Mouse (Mus musculus): ENCODE data around the gene Pdk2. TPM values are rescaled to one million over a fixed set of nuclear protein-coding genes. Genes with fewer than 3 reads are reported as not detected.

Pdk2 gene
- polyA plus RNA-seq, 1 experiment from 2014 or later, result 56.2 TPM

- Histone ChIP-seq H3K9me3 (replicated peaks) (no peaks in the 10 kb centered on the region), H3K27ac (no peak overlapping the region), H3K36me3 (peaks cover 71% of the 10 kb centered on the region), H3K27me3 (peaks cover 7% of the 10 kb centered on the region; the same call in 1 of the 2 replicates), H3K9ac (no peak overlapping the region), H3K4me3 (replicated peaks) (no peak overlapping the region), H3K4me2 (no peak overlapping the region), H3K4me1 (peaks cover 5% of the 10 kb centered on the region; the same call in 1 of the 2 replicates)
- 32% methylated on average over 19 of the region's 19 CpGs for WGBS
- ATAC-seq (replicated peaks; ENCODE audit: low FRiP score), result 0 out of 2 replicates have a peak, but pooled peaks have one; percentile 18
These were observed 15.8 kb upstream of the Pdk2 start for GRCm38 (mm10) chr11:95056768-95057501.

- no peak overlapping the region for H3K27ac ChIP-seq
- WGBS, result 83% methylated on average over 9 of the region's 9 CpGs
- no peak overlapping the region for H3K4me2 ChIP-seq
- no peak for ATAC-seq (replicated peaks; ENCODE audit: low FRiP score)
- H3K27me3 ChIP-seq, result peaks cover 7% of the 10 kb centered on the region; the same call in 1 of the 2 replicates
- H3K4me1 ChIP-seq, result peaks cover 5% of the 10 kb centered on the region; the same call in 1 of the 2 replicates
- no peaks in the 10 kb centered on the region for H3K9me3 ChIP-seq (replicated peaks)
- H3K4me3 ChIP-seq (replicated peaks), result no peak overlapping the region
- H3K36me3 ChIP-seq, result peaks cover 59% of the 10 kb centered on the region
- H3K9ac ChIP-seq, result no peak overlapping the region
These were observed 11.9 kb upstream of the Pdk2 start for GRCm38 (mm10) chr11:95053062-95053461.

GRCm38 (mm10) chr11:95046980-95047680, 6.0 kb upstream of the Pdk2 start:
- WGBS, result 61% methylated on average over 9 of the region's 9 CpGs
- Histone ChIP-seq H3K9me3 (replicated peaks) (no peaks in the 10 kb centered on the region), H3K4me1 (peaks cover 13% of the 10 kb centered on the region)

GRCm38 (mm10) chr11:95044185-95044870, 3.2 kb upstream of the Pdk2 start:
- Histone ChIP-seq H3K9me3 (replicated peaks) (no peaks in the 10 kb centered on the region), H3K27me3 (no peaks in the 10 kb centered on the region), H3K4me3 (replicated peaks) (no peak overlapping the region), H3K36me3 (peaks cover 16% of the 10 kb centered on the region; the same call in 1 of the 2 replicates), H3K9ac (no peak overlapping the region), H3K4me2 (no peak overlapping the region), H3K4me1 (peaks cover 34% of the 10 kb centered on the region), H3K27ac (peak overlapping the region; percentile 2; the same call in 1 of the 2 replicates)
- no peak for ATAC-seq (replicated peaks; ENCODE audit: low FRiP score)
- WGBS, result 60% methylated on average over 12 of the region's 13 CpGs

More at GRCm38 (mm10) chr11:95046980-95047680, 6.0 kb upstream of the Pdk2 start:
- no peak overlapping the region for H3K4me3 ChIP-seq (replicated peaks)
- no peak for ATAC-seq (replicated peaks; ENCODE audit: low FRiP score)
- no peak overlapping the region for H3K27ac ChIP-seq
- H3K27me3 ChIP-seq, result no peaks in the 10 kb centered on the region
- no peak overlapping the region for H3K4me2 ChIP-seq
- peaks cover 27% of the 10 kb centered on the region; the same call in 1 of the 2 replicates for H3K36me3 ChIP-seq
- no peak overlapping the region for H3K9ac ChIP-seq

- no peak for ATAC-seq (replicated peaks; ENCODE audit: low FRiP score)
- WGBS, result 57% methylated on average over 7 of the region's 7 CpGs
These were observed 2.5 kb upstream of the Pdk2 start for GRCm38 (mm10) chr11:95043608-95044007.

GRCm38 (mm10) chr11:95043060-95043459, 1.9 kb upstream of the Pdk2 start:
- ATAC-seq (replicated peaks; ENCODE audit: low FRiP score), result no peak
- WGBS, result 95% methylated on average over 4 of the region's 4 CpGs
- Histone ChIP-seq H3K9ac (no peak overlapping the region), H3K4me2 (no peak overlapping the region), H3K27ac (no peak overlapping the region), H3K36me3 (peaks cover 23% of the 10 kb centered on the region; the same call in 1 of the 2 replicates), H3K4me3 (replicated peaks) (no peak overlapping the region), H3K27me3 (no peaks in the 10 kb centered on the region), H3K4me1 (peaks cover 37% of the 10 kb centered on the region), H3K9me3 (replicated peaks) (no peaks in the 10 kb centered on the region)

More at GRCm38 (mm10) chr11:95043608-95044007, 2.5 kb upstream of the Pdk2 start:
- Histone ChIP-seq H3K4me2 (no peak overlapping the region), H3K9ac (no peak overlapping the region), H3K4me3 (replicated peaks) (no peak overlapping the region), H3K9me3 (replicated peaks) (no peaks in the 10 kb centered on the region), H3K27ac (no peak overlapping the region), H3K36me3 (peaks cover 18% of the 10 kb centered on the region; the same call in 1 of the 2 replicates), H3K27me3 (no peaks in the 10 kb centered on the region), H3K4me1 (peaks cover 37% of the 10 kb centered on the region)

GRCm38 (mm10) chr11:95042096-95042495, 942 bp upstream of the Pdk2 start:
- no peaks in the 10 kb centered on the region for H3K9me3 ChIP-seq (replicated peaks)
- peaks cover 31% of the 10 kb centered on the region; the same call in 1 of the 2 replicates for H3K36me3 ChIP-seq
- 0% methylated on average over 11 of the region's 11 CpGs for WGBS
- H3K4me1 ChIP-seq, result peaks cover 37% of the 10 kb centered on the region
- peak overlapping the region; percentile 92 for H3K4me2 ChIP-seq
- H3K4me3 ChIP-seq (replicated peaks), result peak overlapping the region; percentile 90
- ATAC-seq (replicated peaks; ENCODE audit: low FRiP score), result no peak
- peak overlapping the region; percentile 68 for H3K27ac ChIP-seq
- H3K9ac ChIP-seq, result peak overlapping the region; percentile 19; the same call in 1 of the 2 replicates
- no peaks in the 10 kb centered on the region for H3K27me3 ChIP-seq

- peaks cover 37% of the 10 kb centered on the region for H3K4me1 ChIP-seq
- peak overlapping the region; percentile 90 for H3K4me3 ChIP-seq (replicated peaks)
- H3K36me3 ChIP-seq, result peaks cover 45% of the 10 kb centered on the region; the same call in 1 of the 2 replicates
- under 1% methylated on average over 20 of the region's 20 CpGs for WGBS
- peak overlapping the region; percentile 79 for H3K9ac ChIP-seq
- peak; percentile 52 for ATAC-seq (replicated peaks; ENCODE audit: low FRiP score)
- H3K4me2 ChIP-seq, result peak overlapping the region; percentile 92
- no peaks in the 10 kb centered on the region for H3K27me3 ChIP-seq
- H3K9me3 ChIP-seq (replicated peaks), result no peaks in the 10 kb centered on the region
- peak overlapping the region; percentile 86 for H3K27ac ChIP-seq
These were observed 539 bp downstream of the Pdk2 start for GRCm38 (mm10) chr11:95040491-95041138.

GRCm38 (mm10) chr11:95039766-95040165, 1.4 kb downstream of the Pdk2 start:
- H3K9me3 ChIP-seq (replicated peaks), result no peaks in the 10 kb centered on the region
- H3K36me3 ChIP-seq, result peaks cover 39% of the 10 kb centered on the region; the same call in 1 of the 2 replicates
- H3K9ac ChIP-seq, result peak overlapping the region; percentile 79
- peaks cover 35% of the 10 kb centered on the region for H3K4me1 ChIP-seq
- H3K27me3 ChIP-seq, result no peaks in the 10 kb centered on the region
- peak overlapping the region; percentile 92 for H3K4me2 ChIP-seq
- peak overlapping the region; percentile 86 for H3K27ac ChIP-seq
- H3K4me3 ChIP-seq (replicated peaks), result peak overlapping the region; percentile 90
- 77% methylated on average over 4 of the region's 4 CpGs for WGBS
- no peak for ATAC-seq (replicated peaks; ENCODE audit: low FRiP score)

GRCm38 (mm10) chr11:95038818-95039655, 2.1 kb downstream of the Pdk2 start:
- ATAC-seq (replicated peaks; ENCODE audit: low FRiP score), result no peak
- H3K4me2 ChIP-seq, result 0 out of 2 replicates have a peak overlapping the region, but pooled peaks have one; percentile 92
- no peak overlapping the region for H3K9ac ChIP-seq
- H3K27ac ChIP-seq, result peak overlapping the region; percentile 86; the same call in 1 of the 2 replicates
- H3K36me3 ChIP-seq, result peaks cover 35% of the 10 kb centered on the region; the same call in 1 of the 2 replicates
- WGBS, result 83% methylated on average over 13 of the region's 13 CpGs
- H3K9me3 ChIP-seq (replicated peaks), result no peaks in the 10 kb centered on the region
- H3K4me3 ChIP-seq (replicated peaks), result no peak overlapping the region
- peaks cover 33% of the 10 kb centered on the region for H3K4me1 ChIP-seq
- no peaks in the 10 kb centered on the region for H3K27me3 ChIP-seq

All from kidney, embryonic 15.5 days (tissue).